Mouse (Mus musculus): ENCODE results near the gene Prr15.

Gene Prr15

GRCm38 (mm10) chr6:54331765-54332164, 6.1 kb downstream of the Prr15 start:
- no peak for DNase-seq (ENCODE audit: extremely low read depth, low read depth)

DNA sequence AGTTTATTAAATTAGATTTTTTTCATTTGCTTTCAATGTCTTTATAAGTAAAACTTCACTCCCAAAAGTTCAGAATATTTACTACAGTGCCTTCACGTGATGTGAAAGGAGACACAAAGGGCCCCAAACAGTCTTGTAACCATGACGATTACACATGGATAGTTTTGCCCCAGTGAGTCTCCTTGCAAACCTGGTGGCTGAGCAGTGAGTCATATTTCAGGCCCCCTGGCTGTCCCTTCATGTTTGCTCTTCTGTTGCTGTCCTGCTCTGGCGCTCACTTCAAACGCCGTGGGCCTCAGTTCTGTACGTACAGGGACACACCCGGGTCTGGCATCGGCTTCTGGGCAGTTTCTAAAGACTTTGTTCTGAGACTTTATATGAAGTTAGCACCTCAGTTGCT, 6.6 kb downstream of the Prr15 start:
- DNase-seq (ENCODE audit: extremely low read depth, low read depth) = no peak

DNA sequence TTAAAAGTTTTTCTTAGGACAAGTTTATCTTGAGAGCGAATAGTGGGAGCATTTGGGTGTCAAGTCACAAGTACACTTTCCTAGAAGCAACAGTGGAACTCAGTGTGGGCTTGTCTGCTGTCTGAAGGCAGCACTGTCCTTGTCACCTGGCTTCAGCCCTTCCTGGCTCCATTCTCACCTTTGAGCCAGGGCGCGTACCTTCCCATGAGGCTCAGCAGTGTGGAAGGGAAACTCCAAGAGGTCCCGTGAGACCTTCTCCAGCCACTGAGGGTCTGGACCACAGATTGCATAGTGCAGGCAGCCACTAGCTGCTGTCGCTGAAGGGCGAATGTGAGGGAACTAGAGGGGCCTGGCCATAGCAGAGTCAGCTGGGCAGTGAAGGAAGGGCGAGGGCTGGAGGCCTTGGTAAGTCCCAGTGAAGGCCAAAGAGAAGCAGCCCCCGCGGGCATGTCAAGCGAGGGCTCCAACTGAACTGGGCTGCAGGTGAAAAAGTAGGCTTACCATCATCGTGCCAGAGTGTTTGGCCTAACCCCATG, 7.5 kb downstream of the Prr15 start:
- DNase-seq (ENCODE audit: extremely low read depth, low read depth) = no peak

- no peak for DNase-seq (ENCODE audit: extremely low read depth, low read depth)
Measured at GRCm38 (mm10) chr6:54333652-54334396, 8.2 kb downstream of the Prr15 start.

DNA sequence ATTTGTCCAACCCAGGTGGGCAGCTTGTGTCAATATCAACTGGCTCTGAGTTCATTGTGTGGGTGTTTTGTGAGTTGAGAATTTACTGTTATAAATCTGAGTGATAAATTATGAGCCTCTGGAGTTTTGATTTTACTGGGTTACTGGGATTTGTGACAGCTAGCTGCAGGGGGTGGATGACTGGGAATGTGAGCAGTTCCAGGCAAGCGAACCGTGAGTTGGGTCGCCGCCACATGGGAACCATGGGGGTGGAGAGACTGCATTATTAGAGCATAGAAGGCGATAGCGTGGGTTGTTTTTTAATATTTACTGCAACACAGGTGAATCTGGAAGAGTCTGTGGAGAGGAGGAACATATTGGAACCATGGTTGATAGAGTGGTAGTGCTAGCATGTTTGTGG, 11.7 kb downstream of the Prr15 start:
- DNase-seq (ENCODE audit: extremely low read depth, low read depth) = no peak

DNA sequence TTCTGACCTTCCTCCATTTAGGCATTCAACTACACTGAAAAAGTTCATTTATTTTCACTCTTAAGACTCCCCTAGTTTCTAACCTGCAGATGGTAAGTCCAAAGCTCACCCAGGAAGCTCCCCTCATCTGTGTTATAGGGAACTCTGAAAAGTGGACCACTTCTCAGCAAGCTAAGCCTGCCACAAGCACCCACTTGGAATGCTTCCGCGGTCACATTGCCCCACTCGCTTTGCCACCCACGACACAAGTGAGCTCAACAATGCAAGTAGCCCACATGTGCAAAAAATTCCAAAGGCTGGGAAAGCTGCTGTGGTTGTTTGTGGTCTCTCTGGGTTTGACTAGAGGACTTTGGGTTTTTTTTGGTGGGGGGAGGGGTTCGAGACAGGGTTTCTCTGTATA, 15.5 kb downstream of the Prr15 start:
- no peak for DNase-seq (ENCODE audit: extremely low read depth, low read depth)

- no peak for DNase-seq (ENCODE audit: extremely low read depth, low read depth)
Measured at GRCm38 (mm10) chr6:54342223-54342622, 16.6 kb downstream of the Prr15 start.

GRCm38 (mm10) chr6:54351860-54352259, 26.2 kb downstream of the Prr15 start:
- DNase-seq (ENCODE audit: extremely low read depth, low read depth) = no peak

- DNase-seq (ENCODE audit: extremely low read depth, low read depth) = no peak
Measured at GRCm38 (mm10) chr6:54352931-54353690, 27.5 kb downstream of the Prr15 start.

- DNase-seq (ENCODE audit: extremely low read depth, low read depth) = no peak
Measured at GRCm38 (mm10) chr6:54353698-54354097, 28.1 kb downstream of the Prr15 start.

DNA sequence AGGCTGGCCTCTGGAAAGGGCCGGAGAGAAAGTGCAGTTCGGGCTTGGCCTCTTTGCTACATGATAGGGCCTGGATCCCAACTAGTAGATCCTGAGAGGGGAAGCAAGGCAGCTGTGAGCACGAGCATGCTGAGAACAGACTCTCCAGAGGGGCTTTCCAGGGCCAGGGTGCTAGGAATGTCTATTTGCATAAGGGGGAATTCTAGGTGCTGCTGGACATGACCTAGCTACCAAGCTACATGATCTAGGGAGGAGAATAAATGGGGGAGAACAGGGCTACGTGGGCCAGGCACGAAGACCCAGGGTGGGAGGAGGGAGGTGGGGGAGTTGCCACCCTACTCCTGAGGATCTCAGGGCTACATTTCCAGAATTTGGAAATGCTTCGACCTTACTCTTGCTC, 30.0 kb downstream of the Prr15 start:
- DNase-seq (ENCODE audit: extremely low read depth, low read depth) = no peak

DNA sequence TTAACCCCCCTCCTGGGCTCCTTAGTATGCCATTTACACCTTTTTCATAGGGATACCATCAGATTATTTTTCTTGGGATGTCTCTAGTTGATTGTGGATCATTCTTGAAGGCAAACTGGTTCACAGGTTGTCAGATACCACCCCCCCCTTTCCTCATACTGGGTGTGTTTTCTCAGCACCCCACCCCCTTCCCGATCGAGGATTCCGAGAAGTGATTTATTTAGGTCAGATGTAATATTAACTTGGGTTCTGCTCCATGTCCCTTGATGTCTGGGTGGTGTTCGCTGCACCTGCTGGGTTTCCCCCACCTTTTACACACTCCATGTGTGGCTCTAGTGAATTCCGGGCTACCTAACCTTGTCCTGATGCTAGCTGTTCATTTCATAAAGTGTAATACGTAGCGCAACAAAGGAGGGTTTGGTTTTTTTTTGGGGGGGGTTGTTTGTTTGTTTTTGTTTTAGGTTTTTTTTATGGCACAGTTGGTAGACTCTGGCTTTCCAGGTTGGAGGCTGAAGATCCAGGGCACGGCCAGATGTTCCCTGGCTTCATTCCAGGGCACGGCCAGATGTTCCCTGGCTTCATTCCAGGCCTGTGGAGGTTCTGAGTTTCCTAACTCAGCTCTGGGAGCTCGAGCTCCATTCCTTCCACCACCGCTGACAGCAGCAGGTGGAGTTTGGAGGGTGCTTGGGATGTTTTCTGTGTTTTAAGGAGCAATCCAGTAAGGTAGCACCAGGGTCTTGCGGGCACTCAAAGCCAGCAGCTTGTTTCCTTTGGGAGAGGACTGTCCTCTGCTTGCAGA, 37.1 kb downstream of the Prr15 start:
- DNase-seq (ENCODE audit: extremely low read depth, low read depth) = no peak

DNA sequence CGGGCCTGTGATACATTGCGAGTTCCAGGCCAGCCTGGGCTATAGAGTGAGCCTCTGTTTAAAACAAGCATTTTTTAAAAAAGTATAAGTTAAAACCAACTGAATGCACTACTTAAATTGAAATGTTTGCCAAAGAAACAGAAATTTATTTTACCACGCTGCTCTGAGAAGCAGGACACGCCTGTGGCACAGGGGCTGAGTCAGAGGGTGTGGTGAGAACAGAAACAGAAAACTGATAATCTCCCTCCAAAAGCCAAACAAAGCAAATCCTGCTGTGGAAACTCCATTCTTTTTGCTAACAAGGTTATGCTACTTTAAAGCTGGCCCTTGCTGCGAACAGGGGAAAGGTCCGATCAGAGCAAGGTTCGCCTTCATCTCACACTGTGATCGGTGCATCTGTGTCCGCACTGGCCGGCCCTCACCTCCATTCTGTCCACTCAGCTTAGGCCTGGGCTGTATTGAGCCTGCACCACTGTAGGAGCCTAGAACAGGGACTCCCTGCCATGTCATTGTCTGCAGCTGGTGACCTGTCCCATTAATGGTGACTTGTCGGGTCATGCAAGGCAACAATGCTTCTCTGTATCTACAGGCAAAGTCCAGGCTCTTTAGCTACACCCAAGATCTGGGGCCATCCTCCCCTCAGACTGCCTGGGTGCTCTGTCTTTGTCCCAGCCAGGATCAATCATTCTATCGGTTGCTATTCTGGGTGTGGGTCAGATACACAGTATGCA, 38.9 kb downstream of the Prr15 start:
- no peak for DNase-seq (ENCODE audit: extremely low read depth, low read depth)

DNA sequence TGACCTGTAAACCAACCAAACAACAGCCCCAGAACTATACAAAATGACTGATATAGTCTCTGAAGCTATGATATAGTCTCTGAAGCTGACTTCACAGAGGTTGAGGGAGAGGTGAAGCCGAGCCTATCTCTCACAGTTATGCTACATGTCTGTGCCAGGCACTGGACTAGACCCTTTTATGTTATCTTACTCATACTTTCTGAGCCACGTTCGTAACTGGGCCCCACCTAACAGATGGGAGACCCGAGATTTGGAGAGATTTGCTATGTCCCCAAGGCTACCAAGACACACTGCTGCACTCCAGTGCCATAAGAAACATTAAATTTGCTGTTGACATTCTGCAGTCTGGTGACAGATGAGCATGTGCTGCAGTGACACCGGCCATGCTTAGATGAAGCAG, 41.0 kb downstream of the Prr15 start:
- DNase-seq (ENCODE audit: extremely low read depth, low read depth) = no peak

GRCm38 (mm10) chr6:54368071-54368470, 42.4 kb downstream of the Prr15 start:
- no peak for DNase-seq (ENCODE audit: extremely low read depth, low read depth)

GRCm38 (mm10) chr6:54369913-54370542, 44.4 kb downstream of the Prr15 start:
- DNase-seq (ENCODE audit: extremely low read depth, low read depth) = no peak

- DNase-seq (ENCODE audit: extremely low read depth, low read depth) = no peak
Measured at GRCm38 (mm10) chr6:54371874-54372273, 46.2 kb downstream of the Prr15 start.

GRCm38 (mm10) chr6:54379356-54379755, 53.7 kb downstream of the Prr15 start:
- no peak for DNase-seq (ENCODE audit: extremely low read depth, low read depth)
